Mouse (Mus musculus) gastrocnemius, postnatal 36 days (tissue): ENCODE results near the gene Magi2. TPM values are rescaled to one million over a fixed set of nuclear protein-coding genes. Genes with fewer than 3 reads are reported as not detected.
A peak's percentile ranks its signal among the peaks of the same experiment; 100 is the strongest.
"Not testable (repeated sequence)": the region's sequence is repeated elsewhere in the genome, so short reads cannot be mapped to it uniquely, and the experiment has no call there.

ENCODE experiments used
- DNase-seq, 2 experiments: peaks; one replicate each; pipeline ENCODE4 v3.0.0; 2022
- intact Hi-C: fragments of 180-260 bp; cut with DNase I; formaldehyde crosslinking; loops from one replicate; pipeline ENCODE4 v1.15.1; 2025
- total RNA-seq, 2 experiments: library from RNA; stranded (reverse); gene quantifications; 2 replicates each; pipeline ENCODE4 v1.2.3; 2021

The Magi2 gene
- total RNA-seq, 2 experiments from 2014 or later: 0.57 to 1.3 TPM

GRCm38 (mm10) chr5:20723226-20723625 is 1496.4 kb downstream of the Magi2 start:
- intact Hi-C loops: loop anchor here (5.0 kb wide), 1 partner anchor 34 kb away; no protein-coding TSS in a partner anchor
- not testable (repeated sequence) for DNase-seq

- DNase-seq: no peak
- intact Hi-C loops: no loop called here
Measured at GRCm38 (mm10) chr5:20738795-20739194, 1512.0 kb downstream of the Magi2 start.

GRCm38 (mm10) chr5:20741193-20741592 is 1514.4 kb downstream of the Magi2 start:
- intact Hi-C loops: no loop called here
- DNase-seq: no peak

- DNase-seq: no peak
- intact Hi-C loops: no loop called here
Measured at GRCm38 (mm10) chr5:20741936-20742335, 1515.1 kb downstream of the Magi2 start.

GRCm38 (mm10) chr5:20748142-20748541 is 1521.3 kb downstream of the Magi2 start:
- intact Hi-C loops: no loop called here
- no peak for DNase-seq

GRCm38 (mm10) chr5:20748856-20749255 is 1522.0 kb downstream of the Magi2 start:
- intact Hi-C loops: no loop called here
- DNase-seq: no peak

GRCm38 (mm10) chr5:20749535-20749934 is 1522.7 kb downstream of the Magi2 start:
- DNase-seq: no peak
- intact Hi-C loops: no loop called here

- intact Hi-C loops: no loop called here
Measured at GRCm38 (mm10) chr5:20751000-20751399, 1524.2 kb downstream of the Magi2 start.

GRCm38 (mm10) chr5:20751696-20752095 is 1524.9 kb downstream of the Magi2 start:
- intact Hi-C loops: no loop called here
- peak; percentile 9 to 21 for DNase-seq

More at GRCm38 (mm10) chr5:20751000-20751399, 1524.2 kb downstream of the Magi2 start:
- no peak for DNase-seq

GRCm38 (mm10) chr5:20753096-20753495 is 1526.3 kb downstream of the Magi2 start:
- intact Hi-C loops: no loop called here
- no peak for DNase-seq

GRCm38 (mm10) chr5:20753963-20754362 is 1527.1 kb downstream of the Magi2 start:
- DNase-seq: no peak
- intact Hi-C loops: no loop called here
